Mouse (Mus musculus) lung, embryonic 15.5 days (tissue): ENCODE data around the gene Itm2c. TPM values are rescaled to one million over a fixed set of nuclear protein-coding genes. Genes with fewer than 3 reads are reported as not detected.

Experiments used
- ATAC-seq: fragments of 200-750 bp; cut with Nextera tagmentation; 2 replicates; pipeline ENCODE4 v1.8.0; 2017; ENCODE audit warnings: moderate number of reproducible peaks, borderline replicate concordance; ENCODE audit not compliant: low FRiP score, low TSS enrichment; ENCODE audit errors: extremely low read depth
- H3K27ac ChIP-seq: fragments of 300-500 bp; sonication (generic); 2 replicates; pipeline ENCODE4 v1.5.1; 2015; ENCODE audit warnings: moderate library complexity, mild to moderate bottlenecking, inconsistent platforms
- H3K27me3 ChIP-seq: fragments of 300-500 bp; sonication (generic); 2 replicates; pipeline ENCODE4 v1.6.1; 2015; ENCODE audit warnings: inconsistent platforms
- H3K36me3 ChIP-seq: fragments of 300-500 bp; sonication (generic); 2 replicates; pipeline ENCODE4 v1.6.1; 2015; ENCODE audit warnings: inconsistent platforms
- H3K4me1 ChIP-seq: fragments of 300-500 bp; sonication (generic); 2 replicates; pipeline ENCODE4 v1.6.1; 2015; ENCODE audit warnings: inconsistent platforms
- H3K4me2 ChIP-seq: fragments of 300-500 bp; sonication (generic); 2 replicates; pipeline ENCODE4 v1.6.1; 2015; ENCODE audit warnings: inconsistent platforms, mild to moderate bottlenecking, moderate library complexity
- H3K4me3 ChIP-seq: fragments of 300-500 bp; sonication (generic); 2 replicates; pipeline ENCODE4 v1.5.1; 2015; ENCODE audit warnings: mild to moderate bottlenecking, inconsistent platforms
- H3K9ac ChIP-seq: fragments of 300-500 bp; sonication (generic); 2 replicates; pipeline ENCODE4 v1.6.1; 2015; ENCODE audit warnings: inconsistent platforms
- H3K9me3 ChIP-seq: fragments of 300-500 bp; sonication (generic); 2 replicates; pipeline ENCODE4 v1.6.1; 2016; ENCODE audit warnings: inconsistent platforms
- WGBS: fragments of 180-500 bp; shearing (Covaris S2); methylation state at CpG from one replicate; pipeline ENCODE4 v1.1.7; 2015; 5-methylcytosine and 5-hydroxymethylcytosine counted together
- polyA plus RNA-seq: library from polyadenylated mRNA; unstranded; fragments of >200 nt; fragmentation: Nextera tagmentation; extraction: Ambion mirVana; gene quantifications from 2 replicates; pipeline ENCODE4 v1.2.1, GENCODE M21; 2015

Itm2c gene
- polyA plus RNA-seq, 1 experiment from 2014 or later = 219 TPM

- Histone ChIP-seq H3K9ac (no peak overlapping the region), H3K27ac (no peak overlapping the region), H3K36me3 (no peaks in the 10 kb centered on the region), H3K4me1 (0 out of 2 replicates have a peak, but pooled peaks cover 4% of the 10 kb centered on the region), H3K9me3 (no peaks in the 10 kb centered on the region), H3K4me3 (no peak overlapping the region), H3K27me3 (no peaks in the 10 kb centered on the region), H3K4me2 (no peak overlapping the region)
- 55% methylated on average over 7 of the region's 7 CpGs for WGBS
- ATAC-seq = 0 out of 2 replicates have a peak, but pooled peaks have one; percentile 47
Observed at GRCm38 (mm10) chr1:85922127-85922864, 28.2 kb downstream of the Itm2c start.

GRCm38 (mm10) chr1:85922865-85923211 lies 28.8 kb downstream of the Itm2c start:
- no peak for ATAC-seq
- no peak overlapping the region for H3K4me3 ChIP-seq
- WGBS = 62% methylated on average over 5 of the region's 5 CpGs
- no peak overlapping the region for H3K9ac ChIP-seq
- 0 out of 2 replicates have a peak, but pooled peaks cover 4% of the 10 kb centered on the region for H3K4me1 ChIP-seq
- H3K9me3 ChIP-seq = no peaks in the 10 kb centered on the region
- H3K27me3 ChIP-seq = no peaks in the 10 kb centered on the region
- H3K27ac ChIP-seq = no peak overlapping the region
- no peak overlapping the region for H3K4me2 ChIP-seq
- no peaks in the 10 kb centered on the region for H3K36me3 ChIP-seq

- H3K4me2 ChIP-seq = no peak overlapping the region
- H3K36me3 ChIP-seq = no peaks in the 10 kb centered on the region
- no peak overlapping the region for H3K4me3 ChIP-seq
- ATAC-seq = no peak
- WGBS = 85% methylated on average over 5 of the region's 5 CpGs
- no peak overlapping the region for H3K27ac ChIP-seq
- no peaks in the 10 kb centered on the region for H3K27me3 ChIP-seq
- H3K4me1 ChIP-seq = peaks cover 13% of the 10 kb centered on the region
- H3K9me3 ChIP-seq = no peaks in the 10 kb centered on the region
- no peak overlapping the region for H3K9ac ChIP-seq
Observed at GRCm38 (mm10) chr1:85925183-85925582, 31.1 kb downstream of the Itm2c start.

GRCm38 (mm10) chr1:85928057-85928687 lies 34.1 kb downstream of the Itm2c start, which contains the start of gene 4933407L21Rik:
Gene 4933407L21Rik (plus strand): TSS chr1:85928483.
- 0 out of 2 replicates have a peak, but pooled peaks have one; percentile 53 for ATAC-seq
- H3K4me1 ChIP-seq = peaks cover 16% of the 10 kb centered on the region
- 54% methylated on average over 4 of the region's 4 CpGs for WGBS
- H3K4me3 ChIP-seq = no peak within 1 kb of the TSS
- no peaks in the 10 kb centered on the region for H3K27me3 ChIP-seq
- H3K27ac ChIP-seq = no peak within 1 kb of the TSS
- no peaks in the 10 kb centered on the region for H3K36me3 ChIP-seq
- H3K9me3 ChIP-seq = no peaks in the 10 kb centered on the region
- H3K4me2 ChIP-seq = no peak within 1 kb of the TSS
- H3K9ac ChIP-seq = no peak within 1 kb of the TSS

GRCm38 (mm10) chr1:85928688-85929065 lies 34.6 kb downstream of the Itm2c start:
- no peak overlapping the region for H3K9ac ChIP-seq
- ATAC-seq = no peak
- WGBS = 77% methylated on average over 4 of the region's 4 CpGs

GRCm38 (mm10) chr1:85929406-85929805 lies 35.3 kb downstream of the Itm2c start:
- H3K4me3 ChIP-seq = no peak overlapping the region
- no peak overlapping the region for H3K9ac ChIP-seq
- no peak for ATAC-seq
- H3K9me3 ChIP-seq = no peaks in the 10 kb centered on the region
- WGBS = 81% methylated on average over 6 of the region's 6 CpGs
- H3K36me3 ChIP-seq = no peaks in the 10 kb centered on the region
- no peaks in the 10 kb centered on the region for H3K27me3 ChIP-seq
- no peak overlapping the region for H3K4me2 ChIP-seq
- peaks cover 28% of the 10 kb centered on the region for H3K4me1 ChIP-seq
- no peak overlapping the region for H3K27ac ChIP-seq

More at GRCm38 (mm10) chr1:85928688-85929065, 34.6 kb downstream of the Itm2c start:
- no peaks in the 10 kb centered on the region for H3K27me3 ChIP-seq
- H3K9me3 ChIP-seq = no peaks in the 10 kb centered on the region
- H3K27ac ChIP-seq = no peak overlapping the region
- H3K36me3 ChIP-seq = no peaks in the 10 kb centered on the region
- peaks cover 21% of the 10 kb centered on the region for H3K4me1 ChIP-seq
- no peak overlapping the region for H3K4me3 ChIP-seq
- no peak overlapping the region for H3K4me2 ChIP-seq

- ATAC-seq = no peak
- no peak overlapping the region for H3K9ac ChIP-seq
- H3K4me2 ChIP-seq = no peak overlapping the region
- no peaks in the 10 kb centered on the region for H3K27me3 ChIP-seq
- WGBS = 76% methylated on average over 5 of the region's 5 CpGs
- H3K4me1 ChIP-seq = peaks cover 28% of the 10 kb centered on the region
- no peaks in the 10 kb centered on the region for H3K9me3 ChIP-seq
- H3K27ac ChIP-seq = no peak overlapping the region
- no peaks in the 10 kb centered on the region for H3K36me3 ChIP-seq
- H3K4me3 ChIP-seq = no peak overlapping the region
Observed at GRCm38 (mm10) chr1:85931170-85931569, 37.1 kb downstream of the Itm2c start.

GRCm38 (mm10) chr1:85933226-85933625 lies 39.1 kb downstream of the Itm2c start:
- no peaks in the 10 kb centered on the region for H3K9me3 ChIP-seq
- H3K27ac ChIP-seq = 0 out of 2 replicates have a peak overlapping the region, but pooled peaks have one; percentile 48
- no peaks in the 10 kb centered on the region for H3K27me3 ChIP-seq
- peak overlapping the region; percentile 21; the same call in 1 of the 2 replicates for H3K4me2 ChIP-seq
- 4% methylated on average over 7 of the region's 7 CpGs for WGBS
- H3K4me1 ChIP-seq = peaks cover 24% of the 10 kb centered on the region
- H3K4me3 ChIP-seq = no peak overlapping the region
- ATAC-seq = no peak
- H3K36me3 ChIP-seq = no peaks in the 10 kb centered on the region
- no peak overlapping the region for H3K9ac ChIP-seq

GRCm38 (mm10) chr1:85933631-85934465 lies 39.8 kb downstream of the Itm2c start:
- WGBS = 15% methylated on average over 11 of the region's 11 CpGs
- ATAC-seq = peak; percentile 43; the same call in 1 of the 2 replicates

GRCm38 (mm10) chr1:85934560-85934959 lies 40.5 kb downstream of the Itm2c start:
- H3K27ac ChIP-seq = no peak overlapping the region
- no peak overlapping the region for H3K4me2 ChIP-seq
- H3K9ac ChIP-seq = no peak overlapping the region
- no peaks in the 10 kb centered on the region for H3K9me3 ChIP-seq
- 24% methylated on average over 7 of the region's 7 CpGs for WGBS
- no peak overlapping the region for H3K4me3 ChIP-seq
- H3K36me3 ChIP-seq = no peaks in the 10 kb centered on the region
- no peaks in the 10 kb centered on the region for H3K27me3 ChIP-seq
- no peak for ATAC-seq
- H3K4me1 ChIP-seq = peaks cover 18% of the 10 kb centered on the region

More at GRCm38 (mm10) chr1:85933631-85934465, 39.8 kb downstream of the Itm2c start:
- no peak overlapping the region for H3K9ac ChIP-seq
- H3K27ac ChIP-seq = 0 out of 2 replicates have a peak overlapping the region, but pooled peaks have one; percentile 48
- no peaks in the 10 kb centered on the region for H3K36me3 ChIP-seq
- no peaks in the 10 kb centered on the region for H3K9me3 ChIP-seq
- H3K4me3 ChIP-seq = no peak overlapping the region
- H3K27me3 ChIP-seq = no peaks in the 10 kb centered on the region
- H3K4me2 ChIP-seq = peak overlapping the region; percentile 21
- H3K4me1 ChIP-seq = peaks cover 18% of the 10 kb centered on the region

GRCm38 (mm10) chr1:85935148-85935852 lies 41.2 kb downstream of the Itm2c start:
- ATAC-seq = no peak
- no peak overlapping the region for H3K4me2 ChIP-seq

More at GRCm38 (mm10) chr1:85935148-85935852, 41.2 kb downstream of the Itm2c start:
- WGBS = 58% methylated on average over 8 of the region's 8 CpGs
- H3K4me1 ChIP-seq = peaks cover 18% of the 10 kb centered on the region
- H3K36me3 ChIP-seq = no peaks in the 10 kb centered on the region
- H3K27me3 ChIP-seq = no peaks in the 10 kb centered on the region
- no peak overlapping the region for H3K9ac ChIP-seq
- H3K9me3 ChIP-seq = no peaks in the 10 kb centered on the region
- H3K27ac ChIP-seq = no peak overlapping the region
- H3K4me3 ChIP-seq = no peak overlapping the region
